Mouse (Mus musculus): ENCODE data around the gene Ccdc62. TPM values are rescaled to one million over a fixed set of nuclear protein-coding genes. Genes with fewer than 3 reads are reported as not detected.

Ccdc62 gene
- polyA plus RNA-seq, 1 experiment from 2014 or later: 8.0 TPM

DNA sequence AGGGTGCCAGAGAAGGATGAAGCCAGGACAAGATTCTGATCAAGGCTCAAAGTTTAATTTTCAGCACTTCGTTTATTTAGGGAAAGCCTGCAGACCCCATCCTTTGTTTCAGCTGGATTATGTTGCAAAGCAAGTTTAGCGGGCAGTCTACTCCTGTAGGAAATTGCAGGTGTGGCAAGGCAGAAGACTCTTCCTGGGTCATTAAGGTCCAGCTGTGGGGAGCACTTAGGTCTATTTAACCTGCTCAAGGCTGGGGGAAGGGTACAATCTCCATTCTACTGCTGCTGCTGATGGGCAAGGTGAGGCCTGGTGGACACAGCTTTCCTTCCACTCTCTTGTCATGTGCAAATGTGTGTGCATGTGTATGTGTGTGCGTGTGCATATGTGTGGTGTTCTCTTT, 28.5 kb downstream of the Ccdc62 start:
- Histone ChIP-seq H3K4me1 (replicated peaks; ENCODE audit: control insufficient read depth, insufficient read depth, low read length) (no peaks in the 10 kb centered on the region), H3K9ac (ENCODE audit: low read length) (no peak overlapping the region), H3K4me3 (ENCODE audit: low read length) (no peak overlapping the region), H3K36me3 (ENCODE audit: control insufficient read depth, insufficient read depth, low read length) (no peaks in the 10 kb centered on the region), H3K9me3 (ENCODE audit: control insufficient read depth, low read length) (no peaks in the 10 kb centered on the region), H3K4me2 (ENCODE audit: low read depth, low read length) (no peak overlapping the region), H3K27me3 (ENCODE audit: control insufficient read depth, insufficient read depth, low read depth, low read length) (no peaks in the 10 kb centered on the region), H3K27ac (ENCODE audit: low read length) (no peak overlapping the region)
- ATAC-seq (ENCODE audit: low read depth): no peak
- WGBS: 72% methylated on average over 3 of the region's 3 CpGs

DNA sequence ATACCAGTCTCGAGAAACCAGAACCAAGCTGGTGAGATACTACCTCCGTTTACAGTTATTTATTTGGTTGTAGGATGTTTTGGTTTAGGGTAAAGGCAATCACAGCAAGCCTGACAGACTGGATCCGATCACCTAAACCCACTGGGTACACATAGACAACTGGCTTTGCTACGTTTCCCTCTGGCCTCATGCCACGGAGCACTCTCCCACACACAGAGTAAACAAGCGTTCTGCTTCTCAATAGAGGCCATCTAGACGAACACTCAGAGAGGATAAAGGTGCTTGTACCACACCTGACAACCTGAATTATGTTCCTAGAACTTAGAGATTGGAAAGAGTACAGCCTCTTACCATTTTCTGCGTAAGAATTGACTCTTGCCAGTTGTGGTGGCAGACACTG, 29.6 kb downstream of the Ccdc62 start:
- H3K27ac ChIP-seq (ENCODE audit: low read length): no peak overlapping the region
- H3K9ac ChIP-seq (ENCODE audit: low read length): no peak overlapping the region
- H3K4me1 ChIP-seq (replicated peaks; ENCODE audit: control insufficient read depth, insufficient read depth, low read length): no peaks in the 10 kb centered on the region
- H3K27me3 ChIP-seq (ENCODE audit: control insufficient read depth, insufficient read depth, low read depth, low read length): no peaks in the 10 kb centered on the region
- no peaks in the 10 kb centered on the region for H3K9me3 ChIP-seq (ENCODE audit: control insufficient read depth, low read length)
- no peak overlapping the region for H3K4me3 ChIP-seq (ENCODE audit: low read length)
- ATAC-seq (ENCODE audit: low read depth): no peak
- H3K36me3 ChIP-seq (ENCODE audit: control insufficient read depth, insufficient read depth, low read length): no peaks in the 10 kb centered on the region
- H3K4me2 ChIP-seq (ENCODE audit: low read depth, low read length): no peak overlapping the region
- 46% methylated on average over 8 of the region's 8 CpGs for WGBS

DNA sequence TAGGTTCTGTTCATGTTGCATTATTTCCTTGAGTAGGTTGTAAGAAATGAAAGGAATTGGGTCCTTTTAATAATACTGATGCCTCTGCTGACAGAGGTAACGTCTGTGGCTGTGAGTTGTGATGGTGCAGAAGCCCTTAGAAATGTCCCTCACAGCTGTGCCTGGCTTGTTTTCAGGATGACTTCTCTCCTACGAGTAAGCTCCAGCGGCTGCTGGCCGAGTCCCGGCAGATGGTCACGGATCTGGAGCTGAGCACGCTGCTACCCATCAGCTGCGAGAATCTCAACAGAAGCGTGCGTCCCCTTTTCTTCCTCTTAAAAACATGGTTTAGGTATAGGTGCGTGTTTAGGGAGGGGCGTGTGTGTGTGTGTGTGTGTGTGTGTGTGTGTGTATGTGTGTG, 30.6 kb downstream of the Ccdc62 start:
- Histone ChIP-seq H3K4me2 (ENCODE audit: low read depth, low read length) (no peak overlapping the region), H3K27ac (ENCODE audit: low read length) (no peak overlapping the region), H3K27me3 (ENCODE audit: control insufficient read depth, insufficient read depth, low read depth, low read length) (no peaks in the 10 kb centered on the region), H3K9me3 (ENCODE audit: control insufficient read depth, low read length) (no peaks in the 10 kb centered on the region), H3K36me3 (ENCODE audit: control insufficient read depth, insufficient read depth, low read length) (no peaks in the 10 kb centered on the region), H3K9ac (ENCODE audit: low read length) (no peak overlapping the region), H3K4me3 (ENCODE audit: low read length) (no peak overlapping the region), H3K4me1 (replicated peaks; ENCODE audit: control insufficient read depth, insufficient read depth, low read length) (no peaks in the 10 kb centered on the region)
- no peak for ATAC-seq (ENCODE audit: low read depth)
- 80% methylated on average over 12 of the region's 12 CpGs for WGBS

DNA sequence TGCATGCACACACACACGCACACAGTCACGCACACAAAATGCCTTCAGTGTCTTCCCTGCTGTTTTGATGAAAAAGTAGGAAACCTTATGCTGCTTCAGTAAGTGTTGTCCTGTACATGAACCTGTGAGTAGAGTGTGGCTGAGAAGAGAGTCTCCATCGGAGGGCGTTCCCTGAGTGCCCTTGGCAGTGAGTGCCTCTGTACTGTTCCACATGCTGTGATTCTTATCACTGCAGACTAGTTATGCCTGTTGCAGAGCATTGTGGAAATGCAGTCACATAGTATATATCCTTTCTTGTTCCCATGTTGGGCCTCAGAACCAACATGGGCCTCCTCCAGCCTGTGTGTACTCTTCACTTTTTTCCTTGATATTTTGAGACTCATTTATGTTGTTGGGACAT, 33.7 kb downstream of the Ccdc62 start:
- ATAC-seq (ENCODE audit: low read depth): no peak
- WGBS: 80% methylated on average over 4 of the region's 4 CpGs

DNA sequence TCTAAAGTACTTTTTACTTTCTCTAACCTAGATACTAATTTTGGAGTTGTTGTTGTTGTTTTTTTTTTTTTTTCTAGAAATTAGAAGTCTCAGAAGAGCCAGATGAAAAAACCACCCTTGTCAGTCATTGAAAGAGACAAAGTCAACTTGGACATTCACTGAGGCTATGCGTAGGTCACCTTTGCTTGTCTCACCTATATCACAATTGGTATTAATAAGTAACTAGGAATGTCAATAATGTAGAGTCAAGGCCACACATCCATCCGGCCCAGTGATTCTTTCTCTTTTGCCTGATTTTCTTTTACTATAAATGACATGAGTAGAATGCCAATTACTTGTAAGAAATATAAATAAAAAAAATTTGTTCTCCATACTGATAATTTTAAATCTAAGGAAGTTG, 36.3 kb downstream of the Ccdc62 start:
- no peaks in the 10 kb centered on the region for H3K4me1 ChIP-seq (replicated peaks; ENCODE audit: control insufficient read depth, insufficient read depth, low read length)
- H3K27ac ChIP-seq (ENCODE audit: low read length): no peak overlapping the region
- no peak overlapping the region for H3K9ac ChIP-seq (ENCODE audit: low read length)
- H3K27me3 ChIP-seq (ENCODE audit: control insufficient read depth, insufficient read depth, low read depth, low read length): no peaks in the 10 kb centered on the region
- no peak for ATAC-seq (ENCODE audit: low read depth)
- WGBS: 61% methylated on average over 2 of the region's 2 CpGs
- no peak overlapping the region for H3K4me3 ChIP-seq (ENCODE audit: low read length)
- H3K36me3 ChIP-seq (ENCODE audit: control insufficient read depth, insufficient read depth, low read length): no peaks in the 10 kb centered on the region
- no peaks in the 10 kb centered on the region for H3K9me3 ChIP-seq (ENCODE audit: control insufficient read depth, low read length)
- H3K4me2 ChIP-seq (ENCODE audit: low read depth, low read length): no peak overlapping the region

More for the DNA sequence above, 33.7 kb downstream of the Ccdc62 start:
- no peaks in the 10 kb centered on the region for H3K36me3 ChIP-seq (ENCODE audit: control insufficient read depth, insufficient read depth, low read length)
- no peaks in the 10 kb centered on the region for H3K27me3 ChIP-seq (ENCODE audit: control insufficient read depth, insufficient read depth, low read depth, low read length)
- no peak overlapping the region for H3K4me3 ChIP-seq (ENCODE audit: low read length)
- H3K4me1 ChIP-seq (replicated peaks; ENCODE audit: control insufficient read depth, insufficient read depth, low read length): no peaks in the 10 kb centered on the region
- no peak overlapping the region for H3K4me2 ChIP-seq (ENCODE audit: low read depth, low read length)
- no peak overlapping the region for H3K27ac ChIP-seq (ENCODE audit: low read length)
- no peak overlapping the region for H3K9ac ChIP-seq (ENCODE audit: low read length)
- H3K9me3 ChIP-seq (ENCODE audit: control insufficient read depth, low read length): no peaks in the 10 kb centered on the region

DNA sequence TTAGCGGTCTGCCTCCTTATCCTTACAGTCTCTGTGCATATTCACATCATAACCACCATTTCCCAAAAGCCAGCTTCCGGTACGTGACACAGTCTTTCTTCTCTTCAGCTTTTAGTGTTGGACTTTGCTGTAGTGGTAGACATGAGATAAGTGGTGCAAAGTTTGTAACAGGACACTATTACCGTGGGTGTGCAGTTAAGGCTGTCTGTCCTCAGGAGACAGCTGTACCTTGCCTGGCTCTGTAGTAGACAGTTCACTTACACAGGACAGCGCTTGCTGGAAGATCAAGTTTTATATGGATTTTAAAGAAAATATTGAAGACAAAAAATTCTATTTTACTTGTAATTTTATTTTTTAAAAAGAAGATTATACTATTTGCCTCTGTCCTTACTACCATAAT, 38.0 kb downstream of the Ccdc62 start:
- Histone ChIP-seq H3K9me3 (ENCODE audit: control insufficient read depth, low read length) (no peaks in the 10 kb centered on the region), H3K4me3 (ENCODE audit: low read length) (no peak overlapping the region), H3K4me1 (replicated peaks; ENCODE audit: control insufficient read depth, insufficient read depth, low read length) (no peaks in the 10 kb centered on the region), H3K36me3 (ENCODE audit: control insufficient read depth, insufficient read depth, low read length) (no peaks in the 10 kb centered on the region), H3K27me3 (ENCODE audit: control insufficient read depth, insufficient read depth, low read depth, low read length) (peaks cover 4% of the 10 kb centered on the region), H3K9ac (ENCODE audit: low read length) (no peak overlapping the region), H3K27ac (ENCODE audit: low read length) (no peak overlapping the region), H3K4me2 (ENCODE audit: low read depth, low read length) (no peak overlapping the region)
- ATAC-seq (ENCODE audit: low read depth): no peak
- 53% methylated on average over 5 of the region's 5 CpGs for WGBS

DNA sequence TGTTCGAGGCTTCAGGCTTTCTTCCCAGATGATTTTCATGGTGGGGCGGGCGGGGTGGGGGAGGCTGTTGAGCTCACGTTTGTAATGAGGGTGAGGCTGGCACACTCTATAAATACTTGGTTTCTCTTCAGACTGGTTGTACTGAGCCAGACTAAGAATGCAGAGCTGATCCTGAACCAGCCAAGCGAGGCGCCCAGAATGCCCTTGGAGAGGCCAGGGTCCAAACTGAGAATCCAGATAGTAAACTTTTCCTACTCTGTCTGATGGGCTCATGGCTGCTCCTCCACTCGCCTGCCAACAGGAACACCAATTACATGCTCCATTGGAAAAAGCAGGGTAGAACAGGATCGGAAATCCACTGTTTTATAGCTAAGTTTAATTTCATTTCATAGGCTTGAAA, 38.7 kb downstream of the Ccdc62 start:
- no peak for ATAC-seq (ENCODE audit: low read depth)
- Histone ChIP-seq H3K27me3 (ENCODE audit: control insufficient read depth, insufficient read depth, low read depth, low read length) (peaks cover 4% of the 10 kb centered on the region), H3K27ac (ENCODE audit: low read length) (no peak overlapping the region), H3K9ac (ENCODE audit: low read length) (no peak overlapping the region), H3K4me3 (ENCODE audit: low read length) (no peak overlapping the region), H3K9me3 (ENCODE audit: control insufficient read depth, low read length) (no peaks in the 10 kb centered on the region), H3K4me2 (ENCODE audit: low read depth, low read length) (no peak overlapping the region), H3K36me3 (ENCODE audit: control insufficient read depth, insufficient read depth, low read length) (no peaks in the 10 kb centered on the region), H3K4me1 (replicated peaks; ENCODE audit: control insufficient read depth, insufficient read depth, low read length) (no peaks in the 10 kb centered on the region)
- WGBS: 72% methylated on average over 8 of the region's 8 CpGs

DNA sequence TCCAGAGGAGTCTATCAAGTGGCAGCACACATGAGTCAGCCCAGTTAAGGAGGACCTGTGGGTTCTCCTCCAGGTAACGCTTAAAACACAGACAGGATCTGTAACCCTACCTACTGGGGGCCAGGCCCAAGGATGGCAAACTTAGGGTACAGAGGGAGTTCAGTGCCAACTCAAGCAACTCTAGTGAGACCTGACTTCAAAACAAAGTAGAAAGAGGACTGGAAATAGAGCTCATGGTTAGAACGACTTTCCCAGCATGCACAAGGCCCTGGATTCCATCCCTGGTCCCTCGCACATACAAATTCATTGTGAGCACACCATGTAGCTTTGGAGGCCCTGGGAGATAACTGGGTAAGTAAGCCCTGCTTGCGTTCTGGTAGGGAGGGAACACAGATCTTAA, 40.1 kb downstream of the Ccdc62 start:
- ATAC-seq (ENCODE audit: low read depth): no peak
- peaks cover 11% of the 10 kb centered on the region for H3K27me3 ChIP-seq (ENCODE audit: control insufficient read depth, insufficient read depth, low read depth, low read length)
- WGBS: 84% methylated on average over 4 of the region's 4 CpGs
- peaks cover 4% of the 10 kb centered on the region; the same call in 1 of the 2 replicates for H3K4me1 ChIP-seq (replicated peaks; ENCODE audit: control insufficient read depth, insufficient read depth, low read length)
- H3K9me3 ChIP-seq (ENCODE audit: control insufficient read depth, low read length): no peaks in the 10 kb centered on the region
- no peak overlapping the region for H3K4me3 ChIP-seq (ENCODE audit: low read length)
- no peak overlapping the region for H3K4me2 ChIP-seq (ENCODE audit: low read depth, low read length)
- no peak overlapping the region for H3K27ac ChIP-seq (ENCODE audit: low read length)
- H3K9ac ChIP-seq (ENCODE audit: low read length): no peak overlapping the region
- H3K36me3 ChIP-seq (ENCODE audit: control insufficient read depth, insufficient read depth, low read length): no peaks in the 10 kb centered on the region

DNA sequence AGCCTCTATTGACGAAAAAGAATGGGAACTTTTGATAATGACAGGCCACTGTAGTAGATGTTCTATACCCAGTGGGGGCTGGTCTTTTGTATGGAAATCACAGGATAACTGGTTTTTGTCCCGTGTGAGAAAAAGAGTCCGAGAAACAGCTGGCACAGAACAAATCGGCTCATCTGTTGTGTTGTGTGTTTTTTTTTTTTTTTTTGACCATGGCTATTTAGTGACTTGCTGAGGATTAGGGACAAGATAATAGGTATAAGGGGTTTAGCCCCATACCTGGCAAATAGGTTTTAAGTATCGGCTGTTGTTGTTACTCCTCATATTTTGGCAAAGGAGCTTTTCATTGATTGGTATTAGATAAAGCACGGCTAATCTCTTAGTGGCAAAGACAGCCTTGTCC, 42.0 kb downstream of the Ccdc62 start:
- no peak for ATAC-seq (ENCODE audit: low read depth)
- Histone ChIP-seq H3K27ac (ENCODE audit: low read length) (no peak overlapping the region), H3K27me3 (ENCODE audit: control insufficient read depth, insufficient read depth, low read depth, low read length) (peaks cover 11% of the 10 kb centered on the region), H3K9ac (ENCODE audit: low read length) (no peak overlapping the region), H3K36me3 (ENCODE audit: control insufficient read depth, insufficient read depth, low read length) (no peaks in the 10 kb centered on the region), H3K4me1 (replicated peaks; ENCODE audit: control insufficient read depth, insufficient read depth, low read length) (peaks cover 11% of the 10 kb centered on the region), H3K4me2 (ENCODE audit: low read depth, low read length) (no peak overlapping the region), H3K4me3 (ENCODE audit: low read length) (no peak overlapping the region), H3K9me3 (ENCODE audit: control insufficient read depth, low read length) (no peaks in the 10 kb centered on the region)
- WGBS: 61% methylated on average over 6 of the region's 6 CpGs

Measured in lung, embryonic 16.5 days (tissue).